In the genomic region with DNA sequence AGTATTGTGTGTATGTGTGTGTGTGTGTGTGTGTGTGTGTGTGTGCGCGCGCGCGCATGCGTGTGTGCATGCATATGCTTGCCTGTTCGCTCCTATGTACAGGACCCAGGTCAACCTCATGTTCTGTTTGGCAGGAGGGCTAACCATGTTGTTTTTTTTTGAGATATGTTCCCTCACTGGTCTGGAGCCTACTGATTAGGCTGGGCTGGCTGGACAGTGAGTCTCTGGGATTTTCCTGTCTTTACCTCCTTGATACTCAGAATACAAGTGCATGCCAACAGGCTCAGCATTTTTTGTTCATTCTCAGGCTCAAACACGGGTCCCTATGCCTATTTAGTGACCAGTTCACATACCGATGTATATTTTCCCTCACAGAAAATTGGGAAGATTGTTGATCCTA, we compare ENCODE assay signal across 28 mouse cellular contexts.
"Had no signal": no experiment of that assay in that cellular context is flagged by ENCODE, and none has a peak within 500 bp of the region (broad histone marks: within the 10 kb centered on the region; RNA-seq: fewer than 3 reads in every experiment).

No protein-coding gene starts in this region.

- H3K36me3 ChIP-seq: embryonic facial prominence, embryonic 10.5 days; embryonic facial prominence, embryonic 12.5 days; embryonic facial prominence, embryonic 13.5 days; embryonic facial prominence, embryonic 15.5 days; forebrain, embryonic 10.5 days; forebrain, embryonic 12.5 days; forebrain, embryonic 15.5 days had no signal

- H3K4me1 ChIP-seq: embryonic facial prominence, embryonic 10.5 days; embryonic facial prominence, embryonic 12.5 days; embryonic facial prominence, embryonic 13.5 days; embryonic facial prominence, embryonic 15.5 days; forebrain, embryonic 10.5 days; forebrain, embryonic 12.5 days; forebrain, embryonic 13.5 days; forebrain, embryonic 15.5 days had no signal

- H3K27me3 ChIP-seq: embryonic facial prominence, embryonic 12.5 days; embryonic facial prominence, embryonic 13.5 days; embryonic facial prominence, embryonic 15.5 days; forebrain, embryonic 12.5 days; forebrain, embryonic 13.5 days; forebrain, embryonic 15.5 days had no signal

- H3K9ac ChIP-seq: embryonic facial prominence, embryonic 12.5 days; embryonic facial prominence, embryonic 13.5 days; embryonic facial prominence, embryonic 15.5 days; forebrain, embryonic 12.5 days; forebrain, embryonic 13.5 days; forebrain, embryonic 15.5 days; forebrain, postnatal 0 days had no signal

- H3K4me2 ChIP-seq: embryonic facial prominence, embryonic 12.5 days; embryonic facial prominence, embryonic 13.5 days; embryonic facial prominence, embryonic 15.5 days; forebrain, embryonic 12.5 days; forebrain, embryonic 13.5 days; forebrain, embryonic 15.5 days had no signal

- DNase-seq: cerebellum, adult 18-20 months; cerebellum, adult 2 months; cerebellum, adult 8-10 months; cerebellum, adult 9-10 months; cerebellum, adult 9-11 months; cerebellum, postnatal 10 days; cerebellum, postnatal 14 days; cerebellum, postnatal 25 days; cerebellum, postnatal 36 days; embryo, embryonic 11 days; forebrain, postnatal 0 days; gastrocnemius, adult 2 months; gastrocnemius, postnatal 10 days; gastrocnemius, postnatal 14 days; gastrocnemius, postnatal 25 days; gastrocnemius, postnatal 36 days; heart, adult 2 months had no signal

- H3K9me3 ChIP-seq: embryonic facial prominence, embryonic 10.5 days; embryonic facial prominence, embryonic 12.5 days; embryonic facial prominence, embryonic 13.5 days; embryonic facial prominence, embryonic 15.5 days; forebrain, embryonic 10.5 days; forebrain, embryonic 12.5 days; forebrain, embryonic 13.5 days; forebrain, embryonic 15.5 days had no signal

- ATAC-seq: forebrain, embryonic 13.5 days; forebrain, embryonic 14.5 days; forebrain, embryonic 15.5 days; forebrain, embryonic 16.5 days; forebrain, postnatal 0 days had no signal

- H3K27ac ChIP-seq: embryonic facial prominence, embryonic 10.5 days; embryonic facial prominence, embryonic 12.5 days; embryonic facial prominence, embryonic 13.5 days; embryonic facial prominence, embryonic 15.5 days; forebrain, embryonic 10.5 days; forebrain, embryonic 12.5 days; forebrain, embryonic 13.5 days; forebrain, embryonic 15.5 days had no signal

- H3K4me3 ChIP-seq: embryonic facial prominence, embryonic 10.5 days; embryonic facial prominence, embryonic 12.5 days; embryonic facial prominence, embryonic 13.5 days; embryonic facial prominence, embryonic 15.5 days; erythroblast, embryonic 14.5 days; forebrain, embryonic 10.5 days; forebrain, embryonic 12.5 days; forebrain, embryonic 13.5 days; forebrain, embryonic 15.5 days; heart, adult 2 months had no signal
